Mouse (Mus musculus) ES-E14 (cell line): ENCODE results near the gene Fhit. TPM values are rescaled to one million over a fixed set of nuclear protein-coding genes. Genes with fewer than 3 reads are reported as not detected.

Experiments used
- DNase-seq: peaks from one replicate; pipeline ENCODE4 v3.0.0-alpha.2; 2013; ENCODE audit warnings: low read depth, low spot score
- H3K27ac ChIP-seq: 2 replicates; pipeline ENCODE4 v1.5.1; 2012; ENCODE audit warnings: low read depth, mild to moderate bottlenecking, low read length, moderate library complexity, mixed read lengths; ENCODE audit not compliant: poor library complexity, insufficient read depth, severe bottlenecking
- H3K36me3 ChIP-seq: 2 replicates; pipeline ENCODE4 v1.6.1; 2012; ENCODE audit warnings: mild to moderate bottlenecking, low read length, moderate library complexity, mixed read lengths; ENCODE audit not compliant: control insufficient read depth, poor library complexity, insufficient read depth, severe bottlenecking
- H3K4me1 ChIP-seq, 2 experiments: fragments of 150-350 bp in 1 of 2; sonication (generic) in 1 of 2; 2 replicates each; pipeline ENCODE4 v1.6.1; 2012; ENCODE audit warnings: low read length in 2 of 2, mild to moderate bottlenecking in 1 of 2, mixed read lengths in 1 of 2; ENCODE audit not compliant: control insufficient read depth in 2 of 2, insufficient read depth in 2 of 2, poor library complexity in 1 of 2
- H3K4me3 ChIP-seq, 2 experiments: fragments of 150-350 bp in 1 of 2; sonication (generic) in 1 of 2; 2 replicates each; pipeline ENCODE4 v1.5.1; 2012; ENCODE audit warnings: low read length in 2 of 2, low read depth in 1 of 2, mild to moderate bottlenecking in 1 of 2, mixed read lengths in 1 of 2; ENCODE audit not compliant: insufficient read depth in 1 of 2, poor library complexity in 1 of 2, severe bottlenecking in 1 of 2
- H3K9ac ChIP-seq: 2 replicates; pipeline ENCODE4 v1.6.1; 2012; ENCODE audit warnings: low read depth, mild to moderate bottlenecking, low read length, mixed read lengths; ENCODE audit not compliant: poor library complexity, insufficient read depth, severe bottlenecking
- H3K9me3 ChIP-seq: fragments of 150-350 bp; sonication (generic); 2 replicates; pipeline ENCODE4 v1.6.1; 2012; ENCODE audit warnings: low read depth, mild to moderate bottlenecking, low read length; ENCODE audit not compliant: control insufficient read depth, insufficient read depth
- CHD2 ChIP-seq: IDR thresholded peaks from 2 replicates; pipeline ENCODE4 v1.6.1; 2014; ENCODE audit warnings: mild to moderate bottlenecking, low read depth, low read length, inconsistent platforms
- HCFC1 ChIP-seq: IDR thresholded peaks from 2 replicates; pipeline ENCODE4 v1.6.1; 2012; ENCODE audit warnings: low read length, inconsistent platforms, borderline replicate concordance; ENCODE audit not compliant: insufficient read depth
- MAFK ChIP-seq: IDR thresholded peaks from 2 replicates; pipeline ENCODE4 v1.6.1; 2014; ENCODE audit warnings: mild to moderate bottlenecking, low read depth, low read length, inconsistent platforms; ENCODE audit not compliant: insufficient read depth
- ZC3H11A ChIP-seq: IDR thresholded peaks from 2 replicates; pipeline ENCODE4 v1.6.1; 2012; ENCODE audit warnings: low read depth, mild to moderate bottlenecking, inconsistent platforms, low read length, borderline replicate concordance
- ZNF384 ChIP-seq: IDR thresholded peaks from 2 replicates; pipeline ENCODE4 v1.6.1; 2012; ENCODE audit warnings: low read depth, low read length, inconsistent platforms
- in situ Hi-C, 2 experiments: fragments of 600-800 bp; cut with MboI; formaldehyde crosslinking; loops; one replicate each; pipeline ENCODE4 v1.15.1; 2025; ENCODE audit warnings: low sequenced_read_pairs in 2 of 2, inconsistent platforms in 1 of 2; ENCODE audit not compliant: unreplicated experiment in 2 of 2
- total RNA-seq: library from RNA; depleted of rRNA; stranded (reverse); fragments of 300-350 nt; gene quantifications from 2 replicates; pipeline ENCODE4 v1.2.3, GENCODE M21; 2012

Gene Fhit
- total RNA-seq, 1 experiment = 1.0 TPM

DNA sequence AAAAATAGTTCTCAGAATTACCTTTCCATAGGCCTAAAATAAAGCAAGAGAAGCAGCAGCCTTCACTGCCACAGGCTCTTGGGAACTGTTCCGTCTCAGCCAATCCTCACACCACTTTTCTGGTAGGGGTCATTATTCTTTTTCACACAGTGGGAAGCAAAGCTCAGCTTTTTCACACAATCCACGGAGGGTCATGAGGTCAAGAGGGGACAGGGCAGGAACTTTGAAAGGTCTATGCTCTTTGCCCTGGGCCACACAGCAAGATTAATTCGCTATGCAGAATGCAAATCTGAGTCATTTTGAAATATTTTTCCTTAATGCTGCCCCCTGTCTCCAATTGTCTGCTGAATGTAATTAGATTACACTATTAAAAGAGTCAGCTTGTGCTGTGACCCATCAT, 1126.2 kb downstream of the Fhit start:
- TF ChIP-seq MAFK = no peak
- TF ChIP-seq HCFC1 = no peak
- no peak for TF ChIP-seq ZNF384
- TF ChIP-seq ZC3H11A = no peak
- no peak for TF ChIP-seq CHD2
- H3K4me3 ChIP-seq = no peak overlapping the region
- H3K9ac ChIP-seq = no peak overlapping the region
- H3K4me1 ChIP-seq = no peaks in the 10 kb centered on the region
- H3K9me3 ChIP-seq = no peaks in the 10 kb centered on the region
- no peak overlapping the region for H3K27ac ChIP-seq
- in situ Hi-C loops = no loop called here
- no peaks in the 10 kb centered on the region for H3K36me3 ChIP-seq
- DNase-seq = no peak

DNA sequence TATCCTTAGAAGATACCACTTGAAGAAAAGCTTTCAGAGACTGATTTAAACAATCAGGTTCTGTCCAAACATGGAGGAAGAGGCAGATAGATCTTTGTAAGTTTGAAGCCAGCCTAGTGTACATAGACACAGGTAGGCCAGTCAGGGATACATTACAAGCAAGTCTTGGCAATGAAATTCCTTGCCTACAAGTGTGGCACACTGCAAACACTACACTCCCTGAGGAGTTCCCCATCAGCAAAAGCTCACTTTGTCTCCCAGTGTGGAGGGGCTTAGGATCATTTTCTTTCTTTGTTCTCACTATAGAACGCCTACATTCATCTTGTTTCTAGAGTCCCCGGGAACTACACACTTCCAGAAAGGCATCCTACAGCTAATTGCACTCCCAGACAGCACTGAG, 1126.6 kb downstream of the Fhit start:
- no peak overlapping the region for H3K27ac ChIP-seq
- no peak for TF ChIP-seq MAFK
- DNase-seq = no peak
- in situ Hi-C loops = no loop called here
- H3K9me3 ChIP-seq = no peaks in the 10 kb centered on the region
- H3K36me3 ChIP-seq = no peaks in the 10 kb centered on the region
- no peak overlapping the region for H3K9ac ChIP-seq
- H3K4me3 ChIP-seq = no peak overlapping the region
- no peaks in the 10 kb centered on the region for H3K4me1 ChIP-seq

DNA sequence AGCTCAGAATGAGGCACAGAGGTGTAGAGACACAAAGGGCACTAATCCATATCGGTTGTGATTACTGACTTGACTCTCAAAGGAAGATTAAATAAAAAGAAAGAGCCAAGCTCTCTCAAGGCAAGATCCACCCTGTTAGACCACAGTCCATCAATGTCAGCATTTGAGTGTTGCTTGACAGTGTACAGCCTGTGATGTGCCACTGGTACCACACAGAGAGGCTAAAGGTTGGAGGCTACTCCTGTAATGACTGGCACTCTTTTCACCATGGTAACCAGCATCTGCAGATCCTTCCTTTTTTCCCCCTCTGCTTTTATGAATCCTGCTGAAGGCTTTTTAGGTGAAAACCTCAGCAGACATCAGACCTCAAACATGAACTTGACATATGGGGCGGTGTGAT, 1138.5 kb downstream of the Fhit start:
- H3K4me1 ChIP-seq = no peaks in the 10 kb centered on the region
- no peaks in the 10 kb centered on the region for H3K36me3 ChIP-seq
- H3K9me3 ChIP-seq = no peaks in the 10 kb centered on the region
- no peak for DNase-seq
- no peak for TF ChIP-seq ZC3H11A
- no peak for TF ChIP-seq CHD2
- no peak for TF ChIP-seq ZNF384
- TF ChIP-seq HCFC1 = no peak
- TF ChIP-seq MAFK = no peak
- H3K9ac ChIP-seq = no peak overlapping the region
- no peak overlapping the region for H3K27ac ChIP-seq
- in situ Hi-C loops = no loop called here
- no peak overlapping the region for H3K4me3 ChIP-seq

DNA sequence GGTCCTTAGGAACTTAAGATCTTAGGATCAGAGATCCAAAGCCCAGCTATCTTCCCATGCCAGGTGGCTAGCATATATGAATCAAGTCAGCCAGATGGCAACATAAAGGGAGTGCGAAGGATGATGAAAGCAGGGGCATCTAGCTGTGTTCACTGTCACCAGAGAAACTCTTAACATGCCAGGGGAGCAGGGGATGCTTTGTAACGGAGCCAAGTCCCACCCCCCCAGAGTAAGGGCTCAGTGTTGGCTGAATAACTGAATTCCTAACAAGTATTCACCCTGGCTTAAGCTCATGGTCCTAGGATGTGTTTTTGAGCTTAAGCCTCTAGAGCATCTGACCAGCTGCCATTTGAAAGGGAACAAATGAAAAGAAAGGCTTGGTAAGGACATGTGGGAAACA, 1139.5 kb downstream of the Fhit start:
- Histone ChIP-seq H3K4me1 (no peaks in the 10 kb centered on the region), H3K9ac (no peak overlapping the region), H3K36me3 (no peaks in the 10 kb centered on the region), H3K9me3 (no peaks in the 10 kb centered on the region), H3K4me3 (no peak overlapping the region), H3K27ac (no peak overlapping the region)
- DNase-seq = no peak
- in situ Hi-C loops = no loop called here
- TF ChIP-seq ZNF384 = no peak
- TF ChIP-seq CHD2 = no peak
- no peak for TF ChIP-seq HCFC1
- no peak for TF ChIP-seq ZC3H11A
- no peak for TF ChIP-seq MAFK

DNA sequence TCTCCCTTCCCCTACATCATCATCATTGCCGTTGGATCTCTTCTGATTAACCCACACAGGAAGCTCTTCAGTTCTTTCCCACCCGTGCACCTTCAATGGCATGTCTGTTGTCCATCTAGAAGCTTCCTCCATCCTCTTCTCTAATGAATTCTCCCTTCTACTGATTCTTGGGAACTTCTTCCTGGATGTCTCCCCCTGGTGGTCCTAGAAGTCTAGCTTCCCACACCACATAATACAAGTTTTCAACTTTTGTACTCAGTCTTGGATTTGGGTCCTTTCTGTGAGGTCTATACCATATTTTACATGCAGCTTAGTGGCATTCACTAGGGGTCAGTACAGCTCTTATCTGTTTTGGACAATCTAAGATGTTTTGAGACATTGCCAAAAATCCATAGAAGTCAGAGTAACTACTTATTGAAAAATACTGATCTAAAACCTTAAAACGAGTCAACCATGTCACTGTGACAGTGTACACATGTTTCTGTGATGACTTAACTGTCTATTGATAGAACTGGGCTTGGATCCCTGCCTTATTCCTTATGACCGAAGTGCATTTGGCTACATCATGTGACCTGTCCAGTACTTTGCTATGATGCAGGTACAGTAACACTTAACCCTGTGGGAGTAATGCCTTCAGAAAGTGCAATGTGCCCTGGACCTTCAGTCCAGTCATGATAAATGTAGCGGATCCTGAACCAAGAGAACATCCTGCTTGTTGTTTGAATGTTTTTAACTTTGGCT, 1141.3 kb downstream of the Fhit start:
- in situ Hi-C loops = no loop called here
- no peak overlapping the region for H3K27ac ChIP-seq
- no peak overlapping the region for H3K4me3 ChIP-seq
- no peak for DNase-seq
- no peaks in the 10 kb centered on the region for H3K9me3 ChIP-seq
- TF ChIP-seq CHD2 = no peak
- TF ChIP-seq HCFC1 = no peak
- no peaks in the 10 kb centered on the region for H3K36me3 ChIP-seq
- no peak overlapping the region for H3K9ac ChIP-seq
- H3K4me1 ChIP-seq = no peaks in the 10 kb centered on the region
